Mouse (Mus musculus) ES-E14 (cell line): ENCODE results near the gene Gm43302. TPM values are rescaled to one million over a fixed set of nuclear protein-coding genes. Genes with fewer than 3 reads are reported as not detected.
"Not testable (repeated sequence)": the region's sequence is repeated elsewhere in the genome, so short reads cannot be mapped to it uniquely, and the experiment has no call there.

Source experiments
- DNase-seq: peaks from one replicate; pipeline ENCODE4 v3.0.0-alpha.2; 2013; ENCODE audit warnings: low read depth, low spot score
- H3K27ac ChIP-seq: 2 replicates; pipeline ENCODE4 v1.5.1; 2012; ENCODE audit warnings: low read depth, mild to moderate bottlenecking, low read length, moderate library complexity, mixed read lengths; ENCODE audit not compliant: poor library complexity, insufficient read depth, severe bottlenecking
- H3K36me3 ChIP-seq: 2 replicates; pipeline ENCODE4 v1.6.1; 2012; ENCODE audit warnings: mild to moderate bottlenecking, low read length, moderate library complexity, mixed read lengths; ENCODE audit not compliant: control insufficient read depth, poor library complexity, insufficient read depth, severe bottlenecking
- H3K4me1 ChIP-seq, 2 experiments: fragments of 150-350 bp in 1 of 2; sonication (generic) in 1 of 2; 2 replicates each; pipeline ENCODE4 v1.6.1; 2012; ENCODE audit warnings: low read length in 2 of 2, mild to moderate bottlenecking in 1 of 2, mixed read lengths in 1 of 2; ENCODE audit not compliant: control insufficient read depth in 2 of 2, insufficient read depth in 2 of 2, poor library complexity in 1 of 2
- H3K4me3 ChIP-seq, 2 experiments: fragments of 150-350 bp in 1 of 2; sonication (generic) in 1 of 2; 2 replicates each; pipeline ENCODE4 v1.5.1; 2012; ENCODE audit warnings: low read length in 2 of 2, low read depth in 1 of 2, mild to moderate bottlenecking in 1 of 2, mixed read lengths in 1 of 2; ENCODE audit not compliant: insufficient read depth in 1 of 2, poor library complexity in 1 of 2, severe bottlenecking in 1 of 2
- H3K9ac ChIP-seq: 2 replicates; pipeline ENCODE4 v1.6.1; 2012; ENCODE audit warnings: low read depth, mild to moderate bottlenecking, low read length, mixed read lengths; ENCODE audit not compliant: poor library complexity, insufficient read depth, severe bottlenecking
- H3K9me3 ChIP-seq: fragments of 150-350 bp; sonication (generic); 2 replicates; pipeline ENCODE4 v1.6.1; 2012; ENCODE audit warnings: low read depth, mild to moderate bottlenecking, low read length; ENCODE audit not compliant: control insufficient read depth, insufficient read depth
- CHD2 ChIP-seq: IDR thresholded peaks from 2 replicates; pipeline ENCODE4 v1.6.1; 2014; ENCODE audit warnings: mild to moderate bottlenecking, low read depth, low read length, inconsistent platforms
- HCFC1 ChIP-seq: IDR thresholded peaks from 2 replicates; pipeline ENCODE4 v1.6.1; 2012; ENCODE audit warnings: low read length, inconsistent platforms, borderline replicate concordance; ENCODE audit not compliant: insufficient read depth
- MAFK ChIP-seq: IDR thresholded peaks from 2 replicates; pipeline ENCODE4 v1.6.1; 2014; ENCODE audit warnings: mild to moderate bottlenecking, low read depth, low read length, inconsistent platforms; ENCODE audit not compliant: insufficient read depth
- ZC3H11A ChIP-seq: IDR thresholded peaks from 2 replicates; pipeline ENCODE4 v1.6.1; 2012; ENCODE audit warnings: low read depth, mild to moderate bottlenecking, inconsistent platforms, low read length, borderline replicate concordance
- ZNF384 ChIP-seq: IDR thresholded peaks from 2 replicates; pipeline ENCODE4 v1.6.1; 2012; ENCODE audit warnings: low read depth, low read length, inconsistent platforms
- in situ Hi-C, 2 experiments: fragments of 600-800 bp; cut with MboI; formaldehyde crosslinking; loops; one replicate each; pipeline ENCODE4 v1.15.1; 2025; ENCODE audit warnings: low sequenced_read_pairs in 2 of 2, inconsistent platforms in 1 of 2; ENCODE audit not compliant: unreplicated experiment in 2 of 2
- total RNA-seq: library from RNA; depleted of rRNA; stranded (reverse); fragments of 300-350 nt; gene quantifications from 2 replicates; pipeline ENCODE4 v1.2.3, GENCODE M21; 2012

Gene Gm43302
- total RNA-seq, 1 experiment = not detected

DNA sequence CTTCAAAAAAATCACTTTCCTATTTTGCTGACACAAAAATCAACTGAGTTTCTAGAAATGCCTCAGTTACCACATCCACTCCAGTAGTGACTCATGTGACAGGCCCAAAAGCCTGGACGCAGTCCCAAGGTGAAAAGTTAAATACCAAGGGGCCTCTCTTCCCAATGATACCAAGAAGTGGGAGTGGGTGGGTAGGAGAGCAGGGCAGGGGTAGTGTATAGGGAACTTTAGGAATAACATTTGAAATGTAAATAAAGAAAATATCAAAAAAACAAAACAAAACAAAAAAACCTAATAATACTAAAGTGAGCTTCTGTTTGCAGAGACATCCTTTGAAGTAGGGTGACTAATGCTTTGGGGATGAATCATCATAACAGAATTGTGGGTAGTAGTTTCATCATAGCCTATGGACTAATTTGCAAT, 12.7 kb upstream of the Gm43302 start:
- in situ Hi-C loops = no loop called here
- Histone ChIP-seq H3K36me3 (no peaks in the 10 kb centered on the region), H3K4me1 (no peaks in the 10 kb centered on the region)

DNA sequence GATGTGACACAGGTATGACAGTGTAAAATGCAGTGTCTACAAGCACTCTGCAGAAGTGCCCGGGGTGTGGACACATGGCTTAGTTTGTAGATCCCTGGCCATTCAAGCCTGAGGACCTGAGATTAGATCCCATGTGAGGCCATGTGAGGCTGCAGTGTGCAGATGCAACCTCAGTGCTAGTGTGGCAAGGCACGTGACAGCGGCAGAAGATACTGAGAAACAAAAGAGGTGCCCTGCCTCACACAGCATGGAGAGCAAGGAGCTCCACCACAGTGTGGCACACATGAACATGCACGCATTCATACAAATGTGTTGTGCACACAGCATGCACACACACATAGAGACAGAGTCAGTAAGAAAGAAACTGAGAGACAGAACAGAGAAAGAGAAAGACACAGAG, 12.2 kb upstream of the Gm43302 start:
- H3K4me1 ChIP-seq, H3K27ac ChIP-seq, H3K9ac ChIP-seq, H3K4me3 ChIP-seq, DNase-seq, in situ Hi-C loops, H3K36me3 ChIP-seq, H3K9me3 ChIP-seq: not testable (repeated sequence)

More for the DNA sequence above, 12.7 kb upstream of the Gm43302 start:
- TF ChIP-seq ZC3H11A = no peak
- TF ChIP-seq HCFC1 = no peak
- TF ChIP-seq MAFK = no peak
- no peak for TF ChIP-seq ZNF384
- TF ChIP-seq CHD2 = no peak
- Histone ChIP-seq H3K4me3 (no peak overlapping the region), H3K9me3 (no peaks in the 10 kb centered on the region), H3K9ac (no peak overlapping the region), H3K27ac (no peak overlapping the region)
- no peak for DNase-seq

DNA sequence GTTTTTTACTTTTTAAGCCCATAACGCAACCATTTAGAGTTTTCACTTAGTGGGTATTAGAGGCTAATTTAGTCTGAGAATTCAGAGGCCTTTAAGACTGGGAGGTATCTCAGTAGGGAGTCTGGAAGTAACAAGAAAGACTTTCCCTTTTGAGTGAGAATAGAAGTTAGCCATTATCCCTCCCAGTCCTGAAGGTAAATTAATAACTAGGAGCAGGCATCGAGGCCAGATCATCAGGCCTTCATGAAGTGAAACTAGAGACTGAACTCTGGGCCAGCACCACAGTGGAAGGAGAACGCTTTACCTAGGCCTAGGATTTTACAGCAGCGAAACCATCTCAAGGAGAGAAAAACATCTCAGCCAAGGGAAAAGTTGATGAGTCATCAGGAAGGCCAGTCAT, 8.5 kb upstream of the Gm43302 start:
- TF ChIP-seq ZNF384 = no peak
- no peak for TF ChIP-seq ZC3H11A
- no peak for TF ChIP-seq CHD2
- TF ChIP-seq MAFK = no peak
- TF ChIP-seq HCFC1 = no peak
- Histone ChIP-seq H3K36me3 (no peaks in the 10 kb centered on the region), H3K9ac (no peak overlapping the region), H3K27ac (no peak overlapping the region), H3K9me3 (no peaks in the 10 kb centered on the region), H3K4me3 (no peak overlapping the region), H3K4me1 (no peaks in the 10 kb centered on the region)
- no peak for DNase-seq
- in situ Hi-C loops = no loop called here

DNA sequence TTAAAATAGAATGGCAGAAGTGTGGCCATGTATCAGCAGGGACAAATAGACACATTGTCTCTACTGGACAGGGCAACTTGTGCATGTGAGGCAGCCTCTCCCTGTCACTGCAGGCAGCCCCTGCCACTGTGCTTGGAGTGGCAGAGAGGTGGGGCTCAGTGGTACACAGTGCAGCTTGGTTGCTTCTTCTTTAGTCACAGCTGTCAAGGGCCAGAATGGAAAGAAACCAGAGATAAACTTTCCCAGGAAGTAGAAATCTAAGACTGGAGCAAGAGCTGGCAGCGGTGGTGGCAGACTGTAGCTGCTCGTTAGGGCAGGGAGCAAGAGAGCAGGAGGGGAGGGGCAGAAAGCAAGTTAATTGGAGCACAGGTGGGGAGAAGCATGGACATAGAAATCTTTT, 8.0 kb upstream of the Gm43302 start:
- no peaks in the 10 kb centered on the region for H3K36me3 ChIP-seq
- H3K9me3 ChIP-seq = no peaks in the 10 kb centered on the region
- H3K4me3 ChIP-seq = no peak overlapping the region
- no peak for TF ChIP-seq MAFK
- TF ChIP-seq CHD2 = no peak
- no peak for TF ChIP-seq ZNF384
- no peak for TF ChIP-seq ZC3H11A
- no peak for TF ChIP-seq HCFC1
- no peak overlapping the region for H3K9ac ChIP-seq
- DNase-seq = no peak
- in situ Hi-C loops = no loop called here
- H3K4me1 ChIP-seq = no peaks in the 10 kb centered on the region
- no peak overlapping the region for H3K27ac ChIP-seq

DNA sequence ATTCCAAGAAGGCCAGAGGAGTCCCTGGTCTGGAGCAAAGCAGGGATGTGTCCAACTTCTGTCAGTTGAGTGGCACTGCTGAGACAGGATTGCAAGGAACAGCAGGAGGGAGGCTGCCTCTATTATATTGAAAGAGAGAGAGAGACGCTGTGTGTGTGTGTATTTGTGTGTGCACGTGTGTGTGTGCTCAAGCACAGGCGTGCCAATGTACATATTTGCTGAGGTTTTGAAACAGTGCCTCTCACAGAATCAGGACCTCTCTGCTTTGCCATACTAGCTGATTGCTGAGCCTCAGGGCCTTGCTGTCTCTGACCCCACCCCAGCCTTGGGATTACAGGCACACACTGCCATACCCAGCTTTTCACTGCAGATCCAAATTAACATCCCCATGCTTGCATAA, 2.3 kb upstream of the Gm43302 start:
- Histone ChIP-seq H3K27ac (no peak overlapping the region), H3K4me1 (no peaks in the 10 kb centered on the region), H3K9ac (no peak overlapping the region), H3K9me3 (no peaks in the 10 kb centered on the region), H3K4me3 (no peak overlapping the region), H3K36me3 (no peaks in the 10 kb centered on the region)
- DNase-seq = no peak
- in situ Hi-C loops = no loop called here
- no peak for TF ChIP-seq CHD2
- TF ChIP-seq ZNF384 = no peak
- TF ChIP-seq ZC3H11A = no peak
- TF ChIP-seq MAFK = no peak
- TF ChIP-seq HCFC1 = no peak
